Mouse (Mus musculus): ENCODE data around the gene Brca2. TPM values are rescaled to one million over a fixed set of nuclear protein-coding genes. Genes with fewer than 3 reads are reported as not detected.
"Not testable (repeated sequence)": the region's sequence is repeated elsewhere in the genome, so short reads cannot be mapped to it uniquely, and the experiment has no call there.

The Brca2 gene
- 1 to 10 TPM; 5.7 to 6.0 TPM for total RNA-seq (2021)

DNA sequence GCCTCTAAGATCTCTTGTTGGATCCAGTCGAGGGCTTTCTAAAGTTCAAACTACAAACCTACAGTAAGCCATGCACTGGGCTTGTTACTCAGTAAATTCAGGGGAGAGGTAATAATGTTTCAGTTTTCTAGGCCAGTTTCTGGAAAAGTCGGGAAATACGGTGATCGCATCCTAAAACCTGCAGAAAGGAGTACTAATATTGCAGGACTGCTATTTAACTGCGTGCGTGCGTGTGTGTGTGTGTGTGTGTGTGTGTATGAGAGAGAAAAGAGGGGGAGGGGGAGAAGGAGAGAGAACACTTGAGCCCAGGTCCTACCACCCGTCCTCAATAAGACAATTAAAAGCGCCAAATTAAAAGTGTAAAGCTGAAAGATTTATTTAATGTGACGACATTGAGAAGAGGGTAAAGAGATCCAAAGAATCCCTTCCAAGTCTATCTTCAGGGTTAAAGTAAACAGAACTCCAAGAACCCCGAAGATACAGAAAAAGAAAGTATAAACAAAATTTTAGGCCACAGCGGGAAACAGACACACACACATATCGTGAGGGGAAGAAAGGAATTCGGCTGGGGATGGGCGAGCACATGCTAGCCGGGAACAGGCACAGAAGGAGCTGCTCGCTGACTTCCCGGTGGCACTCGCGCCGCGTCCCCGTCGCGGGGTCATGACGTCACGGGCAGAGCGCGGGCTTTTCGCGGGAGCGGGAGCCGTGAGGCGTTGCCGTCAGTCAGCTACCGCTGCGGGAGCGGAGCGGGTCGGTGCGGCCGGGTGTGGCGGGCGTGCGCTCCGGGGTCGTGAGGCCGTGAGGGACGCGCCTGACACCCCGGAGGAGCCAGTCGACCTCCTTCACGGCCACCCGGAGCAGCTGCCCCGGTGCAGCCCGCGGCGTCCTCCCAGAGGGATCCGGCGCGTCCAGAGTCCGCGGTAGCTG is at the start of gene Brca2:
Gene Brca2, plus strand, starts transcription at position 694 of the 930 bp plus-strand sequence.
- DNase-seq (ENCODE audit: low spot score in 2 of 2), result peak; percentile 91 to 92
- intact Hi-C loops (cut with DNase I), result loop anchor here (2.0 kb wide), 1 partner anchor 143 kb away; no protein-coding TSS in a partner anchor

GRCm38 (mm10) chr5:150477364-150477763 is 45.1 kb upstream of the Brca2 start:
- no peak for DNase-seq (ENCODE audit: low spot score in 2 of 2)

GRCm38 (mm10) chr5:150478612-150479011 is 43.8 kb upstream of the Brca2 start:
- DNase-seq (ENCODE audit: low spot score in 2 of 2), result no peak
- intact Hi-C loops (cut with DNase I), result no loop called here

More at GRCm38 (mm10) chr5:150477364-150477763, 45.1 kb upstream of the Brca2 start:
- intact Hi-C loops (cut with DNase I), result no loop called here

DNA sequence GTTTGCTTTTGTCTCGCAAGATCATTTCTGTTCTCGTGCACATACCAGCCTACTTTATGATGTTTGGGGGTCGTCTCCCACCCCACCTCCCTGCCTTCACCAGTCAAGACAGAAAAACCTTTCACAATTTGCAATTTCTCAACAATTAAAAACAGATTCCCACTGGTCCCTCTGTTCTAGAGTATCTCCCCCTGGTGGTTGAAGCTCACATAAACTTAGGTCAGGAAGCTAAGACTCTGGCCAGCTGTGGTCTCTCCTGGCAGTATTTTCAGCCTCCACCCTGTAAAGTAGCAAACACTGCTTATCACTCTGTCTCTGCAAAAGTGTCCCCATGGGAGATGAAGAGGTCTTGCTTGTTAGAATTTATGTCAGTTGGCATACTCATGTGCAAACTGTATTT is 37.2 kb upstream of the Brca2 start:
- DNase-seq (ENCODE audit: low spot score in 2 of 2), result no peak
- intact Hi-C loops (cut with DNase I), result no loop called here

DNA sequence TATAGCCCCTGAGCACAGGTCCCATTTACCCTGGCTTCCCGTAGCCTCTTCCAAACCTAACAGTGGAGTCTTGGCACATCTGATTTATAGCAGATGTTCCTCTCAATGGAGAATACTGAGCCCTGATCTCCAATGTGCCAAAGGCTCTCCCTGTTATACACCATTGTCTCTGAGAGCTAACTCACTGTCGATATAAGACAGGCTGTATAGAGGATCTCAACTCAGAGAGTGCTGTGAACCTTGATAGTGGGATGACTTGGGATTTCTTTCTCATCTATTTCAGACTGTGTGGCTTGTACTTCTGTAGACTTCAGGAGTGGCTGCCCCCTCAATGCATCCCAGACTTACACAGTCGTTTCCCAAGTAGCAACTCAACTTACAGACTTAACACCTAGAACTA is 32.1 kb upstream of the Brca2 start:
- no peak for DNase-seq (ENCODE audit: low spot score in 2 of 2)
- intact Hi-C loops (cut with DNase I), result no loop called here

GRCm38 (mm10) chr5:150490821-150491220 is 31.6 kb upstream of the Brca2 start:
- intact Hi-C loops (cut with DNase I), result no loop called here
- DNase-seq (ENCODE audit: low spot score in 2 of 2), result no peak

DNA sequence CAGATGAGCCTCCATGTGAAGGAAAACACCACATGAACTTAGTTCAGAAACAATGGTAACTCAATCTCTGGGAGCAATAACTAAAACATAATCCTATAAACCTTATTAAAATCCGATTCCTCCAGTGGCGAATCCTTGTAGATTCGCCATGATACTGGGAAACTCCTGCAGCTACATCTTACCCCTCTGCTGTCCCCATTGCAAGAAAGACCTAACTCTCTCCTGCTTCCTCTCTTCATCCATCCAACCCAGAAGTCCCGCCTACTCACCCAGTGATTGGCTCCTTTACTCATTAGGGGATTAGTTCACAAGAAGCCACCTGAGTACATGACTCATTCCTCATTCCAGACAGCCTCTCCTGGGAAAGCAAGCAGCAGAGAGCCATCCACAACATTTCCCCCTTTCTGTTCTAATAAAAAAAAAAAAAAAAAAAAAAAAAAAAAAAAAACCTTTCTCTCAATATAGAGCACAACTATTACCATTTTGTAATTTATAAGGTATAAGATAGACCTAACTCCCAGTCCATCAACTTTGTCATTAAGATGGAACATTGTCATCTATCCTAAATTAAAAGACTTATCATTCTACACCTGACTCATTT is 30.8 kb upstream of the Brca2 start:
- DNase-seq (ENCODE audit: low spot score in 2 of 2); intact Hi-C loops (cut with DNase I): not testable (repeated sequence)

DNA sequence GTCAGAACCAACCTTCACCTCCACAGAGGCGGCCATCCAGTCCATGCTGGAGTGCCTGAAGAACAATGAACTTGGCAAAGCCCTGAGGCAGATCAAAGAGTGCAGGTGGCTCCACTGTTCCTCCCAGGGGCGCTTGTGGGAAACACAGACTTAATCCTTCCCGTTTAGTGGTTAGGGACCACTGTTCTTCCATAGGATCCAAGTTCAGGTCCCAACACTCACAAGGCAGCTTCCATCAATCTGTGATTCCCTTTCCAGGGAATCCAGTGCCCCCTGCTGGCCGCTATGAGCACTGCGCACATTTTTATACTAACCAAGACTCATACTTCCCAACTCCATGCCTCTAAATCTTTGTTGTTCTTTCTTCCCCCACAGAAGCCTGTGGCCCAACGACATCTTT is 26.6 kb upstream of the Brca2 start:
- DNase-seq (ENCODE audit: low spot score in 2 of 2), result no peak
- intact Hi-C loops (cut with DNase I), result no loop called here

GRCm38 (mm10) chr5:150510451-150511225 is 11.8 kb upstream of the Brca2 start:
- intact Hi-C loops (cut with DNase I), result no loop called here
- no peak for DNase-seq (ENCODE audit: low spot score in 2 of 2)

GRCm38 (mm10) chr5:150513264-150513663 is 9.2 kb upstream of the Brca2 start:
- intact Hi-C loops (cut with DNase I), result no loop called here
- no peak for DNase-seq (ENCODE audit: low spot score in 2 of 2)

DNA sequence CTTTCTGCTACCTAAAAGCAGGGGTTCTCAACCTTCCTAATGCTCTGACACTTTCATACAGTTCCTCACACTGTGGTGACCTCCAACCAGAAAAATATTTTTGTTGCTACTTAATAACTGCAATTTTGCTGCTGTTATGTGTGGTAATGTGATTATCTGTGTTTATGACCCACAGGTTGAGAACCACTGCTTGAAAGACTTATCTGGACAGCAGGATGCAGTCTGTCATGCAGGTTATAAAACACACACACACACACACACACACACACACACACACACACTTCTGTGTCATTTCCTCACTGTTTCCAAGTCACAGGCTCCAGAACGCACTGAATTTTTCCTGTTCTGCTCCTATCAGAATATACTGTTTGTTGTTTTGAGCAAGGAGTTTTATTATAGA is 8.4 kb upstream of the Brca2 start:
- intact Hi-C loops (cut with DNase I), result no loop called here
- DNase-seq (ENCODE audit: low spot score in 2 of 2), result no peak

DNA sequence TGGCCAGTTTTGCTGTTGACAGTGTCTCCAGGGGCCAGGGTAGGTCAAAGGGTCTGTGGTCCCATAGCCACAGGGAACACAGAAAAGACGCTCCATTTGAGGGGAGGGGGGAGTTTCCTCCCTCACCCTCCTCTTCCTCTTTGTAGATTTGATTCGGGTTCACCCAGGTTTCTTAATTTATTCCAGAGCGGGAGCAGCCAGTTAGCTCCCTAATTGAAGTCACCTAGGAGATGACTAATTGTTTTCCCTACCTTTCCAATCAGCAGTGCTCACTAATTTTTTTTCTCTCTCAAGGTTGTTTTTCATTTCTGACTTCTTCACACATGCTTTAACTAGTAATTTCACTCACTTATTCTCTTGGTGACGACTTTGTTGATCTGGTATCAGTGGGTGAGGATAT is 4.4 kb upstream of the Brca2 start, which contains the start of gene Zar1l:
Gene Zar1l, minus strand, starts transcription at position 101 of the 400 bp plus-strand sequence.
- DNase-seq (ENCODE audit: low spot score in 2 of 2), result no peak
- intact Hi-C loops (cut with DNase I), result no loop called here

DNA sequence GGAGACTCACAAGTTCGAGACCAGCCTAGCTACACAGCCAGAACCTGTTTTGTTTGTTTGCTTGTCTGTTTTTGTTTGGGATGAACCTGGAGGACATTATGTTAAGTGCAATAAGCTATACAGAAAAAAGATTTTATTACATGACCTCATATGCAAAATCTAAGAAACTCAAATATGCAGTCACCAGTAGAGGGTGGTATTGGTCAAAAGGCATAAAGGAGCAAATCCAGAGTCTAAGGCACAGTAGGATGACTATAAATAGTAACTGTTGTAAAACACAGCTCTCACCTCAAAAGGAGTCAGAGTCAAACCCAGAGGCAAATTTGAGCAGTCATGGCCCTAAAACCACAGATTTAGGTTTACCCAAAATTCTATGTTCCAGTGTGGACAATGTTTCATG is 2.9 kb upstream of the Brca2 start:
- DNase-seq (ENCODE audit: low spot score in 2 of 2), result no peak
- intact Hi-C loops (cut with DNase I), result no loop called here

- intact Hi-C loops (cut with DNase I), result loop anchor here (2.0 kb wide), 1 partner anchor 142 kb away; no protein-coding TSS in a partner anchor
- DNase-seq (ENCODE audit: low spot score in 2 of 2), result no peak
Observed at GRCm38 (mm10) chr5:150522867-150523234, 421 bp downstream of the Brca2 start.

DNA sequence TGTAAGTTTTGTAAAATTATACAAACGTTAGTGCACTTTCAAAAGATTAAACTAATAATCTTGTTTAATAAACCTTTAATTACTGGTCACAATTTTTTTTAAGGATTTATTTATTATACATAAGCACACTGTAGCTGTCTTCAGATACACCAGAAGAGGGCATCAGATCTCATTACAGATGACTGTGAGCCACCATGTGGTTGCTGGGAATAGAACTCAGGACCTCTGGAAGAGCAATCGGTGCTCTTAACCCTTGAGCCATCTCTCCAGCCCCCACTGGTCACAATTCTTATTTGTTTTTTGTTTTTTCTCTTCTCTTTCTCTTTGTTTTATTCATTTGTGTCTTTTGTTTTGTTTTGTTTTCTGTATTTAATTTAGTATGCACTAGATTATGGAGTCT is 2.8 kb downstream of the Brca2 start:
- intact Hi-C loops (cut with DNase I), result no loop called here

GRCm38 (mm10) chr5:150541302-150541701 is 18.9 kb downstream of the Brca2 start:
- DNase-seq (ENCODE audit: low spot score in 2 of 2), result no peak
- intact Hi-C loops (cut with DNase I), result no loop called here

More for the DNA sequence above, 2.8 kb downstream of the Brca2 start:
- DNase-seq (ENCODE audit: low spot score in 2 of 2), result no peak

- no peak for DNase-seq (ENCODE audit: low spot score in 2 of 2)
- intact Hi-C loops (cut with DNase I), result no loop called here
Observed at GRCm38 (mm10) chr5:150543184-150543583, 20.8 kb downstream of the Brca2 start.

DNA sequence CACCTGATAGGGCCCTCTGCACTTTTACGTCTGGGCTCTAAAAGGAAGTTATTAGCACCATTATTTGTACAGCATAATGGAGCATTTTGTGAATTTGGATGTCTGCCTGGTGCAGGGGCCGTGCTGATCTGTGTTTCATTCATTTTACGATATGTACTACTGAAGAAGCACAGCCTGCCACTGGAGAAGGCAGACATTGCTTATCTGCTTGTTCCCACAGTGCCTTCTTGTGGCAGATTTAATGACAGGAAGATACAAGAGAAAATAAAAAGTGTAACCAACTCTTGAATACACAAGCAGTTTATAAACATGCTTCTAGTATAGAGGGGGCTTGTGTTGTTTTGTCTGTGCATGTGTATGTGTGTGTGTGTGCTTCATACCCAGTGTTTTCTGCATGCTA is 29.2 kb downstream of the Brca2 start:
- DNase-seq (ENCODE audit: low spot score in 2 of 2), result no peak
- intact Hi-C loops (cut with DNase I), result loop anchor here (10.0 kb wide), 1 partner anchor 377 kb away; no protein-coding TSS in a partner anchor

GRCm38 (mm10) chr5:150559519-150560103 is 37.2 kb downstream of the Brca2 start:
- no peak for DNase-seq (ENCODE audit: low spot score in 2 of 2)
- intact Hi-C loops (cut with DNase I), result loop anchor here (10.0 kb wide), 1 partner anchor 385 kb away; no protein-coding TSS in a partner anchor

- no peak for DNase-seq (ENCODE audit: low spot score in 2 of 2)
- intact Hi-C loops (cut with DNase I), result no loop called here
Observed at GRCm38 (mm10) chr5:150560851-150561250, 38.4 kb downstream of the Brca2 start.
